Mouse (Mus musculus) kidney, adult 10 weeks (tissue): ENCODE data around the gene Prdm9. TPM values are rescaled to one million over a fixed set of nuclear protein-coding genes. Genes with fewer than 3 reads are reported as not detected.

ENCODE experiments used
- polyA plus RNA-seq: library from polyadenylated mRNA; stranded (reverse); fragments of 350-450 nt; fragmentation: Illumina TruSeq; extraction: RNeasy Lipid Tissue Mini Kit (QIAGEN cat#74804); gene quantifications from one replicate; pipeline ENCODE4 v1.2.3, GENCODE M21; 2014; ENCODE audit warnings: low read depth, low replicate concordance

The Prdm9 gene
- polyA plus RNA-seq = 13.2 TPM

GRCm38 (mm10) chr17:15564014-15564927 is at the start of gene Prdm9:
Prdm9 (minus strand) TSS chr17:15564354.

GRCm38 (mm10) chr17:15526986-15527810 is 37.0 kb downstream of the Prdm9 start, which contains the start of gene Pdcd2:
Pdcd2 (minus strand) TSS chr17:15527301.

GRCm38 (mm10) chr17:15499656-15500394 is 64.3 kb downstream of the Prdm9 start, which contains the start of the genes Psmb1 and Tbp:
Psmb1 (minus strand) TSS chr17:15499751.
Tbp (plus strand) TSS chr17:15499888.

Other genes with a start within 250 kb of the Prdm9 start
- 3.6 TPM for gene Dll1, start 187.5 kb downstream of the Prdm9 start, polyA plus RNA-seq
- gene Fam120b, start 168.2 kb downstream of the Prdm9 start, polyA plus RNA-seq = 21.7 TPM
- gene Psmb1, start 64.6 kb downstream of the Prdm9 start, polyA plus RNA-seq = 135 TPM
- gene Tbp, start 64.5 kb downstream of the Prdm9 start, polyA plus RNA-seq = 55.0 TPM
- 57.9 TPM for gene Pdcd2, start 37.1 kb downstream of the Prdm9 start, polyA plus RNA-seq
- gene Chd1, start 140.6 kb upstream of the Prdm9 start, polyA plus RNA-seq = 34.4 TPM